Mouse (Mus musculus): ENCODE data around the gene Kcng3.

Gene Kcng3

DNA sequence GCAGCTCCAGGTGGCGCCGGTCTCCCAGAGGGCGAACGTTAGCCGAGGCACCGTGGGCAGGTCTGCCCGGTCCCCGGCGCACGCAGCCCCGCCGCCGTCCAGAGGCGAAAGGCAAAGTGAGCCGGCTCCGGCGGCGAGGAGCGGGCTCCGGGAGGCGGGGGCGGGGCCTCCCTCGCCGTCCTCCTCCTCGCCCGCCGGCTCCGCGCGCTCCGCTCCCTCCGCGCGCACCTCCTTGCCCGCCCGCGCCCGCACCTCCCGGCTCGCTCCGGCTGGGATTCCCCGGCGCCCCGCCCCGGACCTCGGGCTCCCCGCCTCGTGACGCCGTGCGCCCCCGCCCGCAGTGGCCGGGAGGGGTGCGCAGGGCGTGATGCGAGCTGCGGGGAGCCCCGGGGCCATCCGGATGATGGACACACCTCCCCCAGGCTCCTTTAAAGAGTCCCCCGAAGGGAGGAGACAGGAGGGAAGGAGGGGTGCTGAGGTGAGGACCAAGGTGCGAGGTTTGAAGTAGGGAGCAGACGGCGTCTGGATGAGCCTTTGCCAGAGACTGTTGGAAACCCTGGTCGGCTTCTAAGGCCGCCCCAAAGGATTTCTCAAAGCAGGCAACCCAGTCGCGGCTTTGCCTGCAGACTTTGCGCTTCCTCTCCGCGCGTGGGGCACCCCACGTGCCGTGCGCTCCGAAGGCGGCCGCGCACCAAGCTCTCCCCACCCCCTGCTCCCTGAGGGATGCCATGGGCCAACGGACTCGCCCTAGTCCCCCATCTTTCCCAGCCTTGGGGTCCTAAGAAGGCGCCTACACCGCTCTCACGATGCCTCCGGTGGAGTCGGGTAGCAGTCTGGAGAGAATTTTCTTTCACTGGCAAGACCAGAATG is at the start of gene Kcng3:
Gene Kcng3, minus strand, starts transcription at position 113 of the 870 bp plus-strand sequence.
- peak; percentile 31 for DNase-seq (ENCODE audit: low spot score)

DNA sequence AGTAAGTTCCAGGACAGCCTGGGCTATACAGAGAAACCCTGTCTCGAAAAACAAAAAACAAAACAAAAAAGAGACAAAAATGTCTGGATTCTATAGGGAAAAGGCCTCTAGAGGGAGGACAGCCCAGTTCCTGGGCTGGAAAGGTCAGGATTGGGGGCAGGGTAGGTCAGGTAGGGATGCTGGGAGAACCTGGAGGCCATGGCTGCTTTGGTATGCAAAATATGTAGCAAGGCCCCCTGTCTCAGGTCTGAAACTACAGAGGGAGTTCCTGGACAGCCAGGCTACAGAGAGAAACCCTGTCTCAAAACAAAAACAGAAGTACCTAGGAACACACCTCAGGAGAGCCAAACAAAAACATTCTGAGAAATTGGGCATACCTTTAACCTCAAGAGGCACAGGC is 45.7 kb upstream of the Kcng3 start:
- no peak for DNase-seq (ENCODE audit: low spot score)

DNA sequence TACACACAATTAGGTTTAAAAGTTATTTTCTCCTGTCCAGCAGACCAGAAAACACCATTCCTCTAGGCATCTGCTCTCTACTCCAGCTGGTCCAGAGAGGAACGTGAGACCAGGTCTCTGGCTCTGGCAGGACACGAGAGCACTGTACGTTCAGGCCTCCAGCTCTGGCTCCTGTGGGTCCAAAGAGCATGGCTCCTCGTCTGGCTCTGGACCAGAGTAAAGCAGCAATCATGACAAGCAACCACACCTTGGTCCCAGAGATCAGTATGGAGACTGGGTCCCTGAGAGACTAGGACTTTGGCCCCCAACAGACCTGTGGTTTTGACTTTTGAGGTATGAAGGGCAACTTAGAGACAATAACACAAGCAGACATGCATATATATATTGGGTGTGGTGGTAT is 41.0 kb upstream of the Kcng3 start:
- no peak for DNase-seq (ENCODE audit: low spot score)

DNA sequence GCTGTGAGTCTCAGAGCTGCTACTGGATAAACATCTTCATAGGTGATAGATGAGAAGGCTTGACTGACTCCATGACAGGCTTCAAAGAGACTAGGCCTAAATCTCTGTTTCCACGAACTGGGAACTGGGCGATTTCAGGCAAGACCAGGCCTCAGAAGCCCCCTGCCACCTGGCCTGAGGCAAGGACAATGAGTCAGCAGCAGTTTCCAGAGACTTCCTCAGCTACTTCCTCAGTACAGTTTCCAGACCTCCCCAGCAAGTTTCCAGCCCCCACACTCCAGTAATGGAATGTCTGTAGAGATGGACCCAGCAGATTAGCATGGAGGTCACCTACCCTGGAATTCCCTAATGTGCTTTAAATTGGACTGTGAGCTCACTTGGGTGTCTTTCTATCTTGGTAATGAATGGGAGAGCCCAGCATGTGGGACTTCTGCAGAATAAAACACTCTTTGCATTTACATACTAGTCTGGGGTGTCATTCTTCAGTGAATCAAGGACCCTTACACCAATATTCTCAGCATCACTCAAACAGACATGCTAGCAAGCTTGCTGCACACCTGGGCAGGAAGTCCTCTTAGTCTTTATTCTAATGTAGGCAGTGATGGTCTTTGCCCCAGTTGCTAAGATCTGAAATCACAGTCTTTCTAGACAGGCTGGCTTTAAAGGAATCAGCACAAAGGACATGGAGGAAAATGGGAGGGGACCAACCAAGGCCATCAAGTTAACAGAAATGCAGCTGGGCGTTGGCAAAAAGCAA is 36.4 kb upstream of the Kcng3 start:
- DNase-seq (ENCODE audit: low spot score) = no peak

DNA sequence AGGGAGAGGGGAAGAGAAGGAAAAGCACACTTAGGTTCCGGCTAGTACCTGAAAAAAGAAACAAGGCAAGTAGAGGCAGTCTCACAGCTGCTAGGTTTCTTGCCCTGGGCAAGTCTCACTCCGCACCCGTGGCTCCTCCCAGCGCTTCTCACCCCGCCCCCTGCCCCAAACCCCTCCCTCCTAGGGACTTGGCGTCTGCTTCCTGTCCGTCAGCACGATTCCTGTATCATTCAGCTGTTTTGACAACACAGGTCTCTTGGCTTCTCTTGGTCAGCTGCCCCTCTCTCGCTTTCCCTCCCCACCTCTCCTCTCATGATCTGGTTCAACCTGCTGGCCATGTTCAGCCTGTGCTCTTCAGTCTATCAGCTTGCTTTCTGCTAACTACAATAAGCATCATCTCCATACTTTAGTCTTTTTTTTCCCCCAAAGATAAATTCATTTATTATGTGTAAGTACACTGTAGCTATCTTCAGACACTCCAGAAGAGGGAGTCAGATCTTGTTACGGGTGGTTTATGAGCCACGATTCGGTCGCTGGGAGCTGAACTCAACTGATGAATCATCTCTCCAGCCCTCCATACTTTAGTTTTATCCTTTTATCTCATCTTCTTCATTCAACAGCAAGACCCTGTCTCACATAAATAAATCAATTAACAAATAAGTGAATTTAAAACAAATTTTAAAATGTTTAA is 35.0 kb upstream of the Kcng3 start:
- DNase-seq (ENCODE audit: low spot score) = peak; percentile 74

DNA sequence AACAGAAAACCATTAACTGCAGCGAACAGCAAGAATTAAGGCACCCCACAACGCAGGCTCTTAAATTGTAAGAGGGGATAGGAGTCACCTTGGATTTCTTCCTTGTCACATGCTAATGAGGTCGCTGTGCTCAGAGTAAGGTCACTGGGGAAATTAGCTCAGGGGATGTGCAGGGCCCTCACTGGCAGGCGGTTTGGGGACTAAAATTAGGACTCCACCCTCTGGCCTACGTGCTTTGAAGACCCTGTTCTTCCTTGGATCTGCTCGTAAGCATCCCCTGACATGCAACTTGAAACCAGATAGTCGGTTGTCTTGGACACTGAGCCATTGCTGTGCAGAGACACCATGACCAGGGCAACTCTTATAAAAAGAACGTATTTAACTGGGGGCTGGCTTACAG is 33.1 kb upstream of the Kcng3 start:
- DNase-seq (ENCODE audit: low spot score) = no peak

DNA sequence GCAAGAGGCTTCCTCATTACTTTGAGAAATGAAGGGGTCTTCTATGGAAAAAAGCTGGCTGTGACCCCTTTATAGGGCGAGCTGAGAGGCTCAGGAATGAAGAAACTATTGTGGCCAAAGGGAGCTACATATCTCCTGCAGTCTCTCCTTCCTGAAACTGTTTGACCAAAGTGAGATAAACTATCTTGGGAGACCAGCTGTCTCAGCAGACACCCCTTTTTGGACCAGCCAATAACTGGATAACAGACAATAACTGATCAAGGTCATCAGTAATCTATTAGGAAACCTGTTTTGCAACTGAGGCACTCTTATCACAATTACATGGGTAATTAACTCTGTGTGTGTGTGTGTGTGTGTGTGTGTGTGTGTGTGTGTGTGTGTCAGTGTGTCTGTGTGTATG is 27.2 kb upstream of the Kcng3 start:
- no peak for DNase-seq (ENCODE audit: low spot score)

DNA sequence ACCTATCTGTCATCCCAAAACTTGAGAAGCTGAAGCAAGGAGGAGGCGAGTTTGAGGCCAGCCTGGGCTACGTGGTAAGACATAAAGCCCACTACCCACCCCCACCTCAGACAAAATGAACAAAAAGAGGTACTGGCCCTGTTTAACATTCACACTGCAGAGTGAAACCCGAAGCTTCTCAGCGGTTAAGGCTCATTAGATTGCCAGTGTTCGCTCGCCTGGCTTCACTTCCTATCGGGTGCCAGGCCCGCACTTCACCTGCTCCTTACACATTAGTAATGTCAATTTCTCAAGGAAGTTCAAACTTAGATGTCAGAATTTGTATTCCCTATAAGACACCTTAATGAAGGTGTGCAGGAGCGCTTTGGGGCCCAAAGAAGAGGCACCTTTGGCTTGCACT is 25.7 kb upstream of the Kcng3 start:
- DNase-seq (ENCODE audit: low spot score) = no peak

DNA sequence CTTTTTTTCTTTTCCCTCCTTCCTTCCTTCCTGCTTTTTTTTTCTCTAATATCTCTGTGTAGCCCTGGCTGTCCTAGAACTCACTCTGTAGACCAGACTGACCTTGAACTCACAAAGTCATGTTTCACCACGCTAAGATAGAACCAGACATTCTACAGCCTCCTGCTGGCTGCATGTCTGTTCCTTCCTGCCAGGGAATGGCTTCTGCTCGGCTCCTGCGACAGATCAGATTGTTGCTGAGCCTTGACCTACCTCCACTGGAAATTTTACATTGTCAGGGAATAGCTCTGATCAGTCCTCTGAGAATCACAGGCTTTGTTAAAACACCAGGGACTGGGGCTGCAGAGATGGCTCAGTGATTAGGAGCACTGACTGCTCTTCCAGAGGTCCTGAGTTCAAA is 24.0 kb upstream of the Kcng3 start:
- no peak for DNase-seq (ENCODE audit: low spot score)

DNA sequence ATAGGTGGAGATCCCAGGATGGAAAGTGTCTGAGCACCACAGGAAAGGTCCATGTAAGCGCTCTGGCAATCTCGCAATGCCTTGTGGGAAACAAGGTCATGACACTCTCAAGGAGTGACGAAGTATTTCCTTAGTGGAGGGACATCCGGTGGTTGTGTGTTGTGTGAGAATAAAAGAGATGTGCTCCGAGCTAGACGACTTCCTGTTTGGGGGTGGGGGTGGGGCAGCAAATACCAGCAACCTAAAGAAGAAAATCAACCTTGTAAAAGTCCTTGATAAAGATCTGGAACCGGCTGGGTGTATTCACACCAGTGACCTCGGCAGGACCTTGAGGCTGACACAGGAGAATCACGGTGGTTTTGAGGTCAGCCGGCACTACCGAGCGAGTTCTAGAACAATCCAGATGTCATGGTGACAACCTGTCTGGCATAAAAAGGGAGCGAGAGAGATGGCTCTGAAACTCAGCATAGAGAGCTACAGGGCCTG is 23.0 kb upstream of the Kcng3 start:
- DNase-seq (ENCODE audit: low spot score) = no peak

DNA sequence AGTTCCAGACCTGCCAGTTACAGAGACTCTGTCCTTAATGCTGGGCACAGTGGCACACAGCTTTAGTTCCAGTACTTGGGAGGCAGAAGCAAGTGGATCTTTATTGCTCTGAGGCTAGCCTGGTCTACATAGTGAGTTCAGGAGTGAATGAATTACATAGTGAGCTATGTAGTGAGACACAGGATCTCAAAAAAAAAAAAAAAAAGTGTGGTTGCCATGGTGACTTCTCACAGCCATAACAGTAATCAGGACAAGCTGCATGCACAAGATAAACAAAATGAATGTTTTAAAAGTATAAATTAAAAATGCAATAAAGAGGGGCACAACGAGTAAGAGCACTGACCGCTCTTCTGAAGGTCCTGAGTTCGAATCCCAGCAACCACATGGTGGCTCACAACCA is 21.9 kb upstream of the Kcng3 start:
- no peak for DNase-seq (ENCODE audit: low spot score)

DNA sequence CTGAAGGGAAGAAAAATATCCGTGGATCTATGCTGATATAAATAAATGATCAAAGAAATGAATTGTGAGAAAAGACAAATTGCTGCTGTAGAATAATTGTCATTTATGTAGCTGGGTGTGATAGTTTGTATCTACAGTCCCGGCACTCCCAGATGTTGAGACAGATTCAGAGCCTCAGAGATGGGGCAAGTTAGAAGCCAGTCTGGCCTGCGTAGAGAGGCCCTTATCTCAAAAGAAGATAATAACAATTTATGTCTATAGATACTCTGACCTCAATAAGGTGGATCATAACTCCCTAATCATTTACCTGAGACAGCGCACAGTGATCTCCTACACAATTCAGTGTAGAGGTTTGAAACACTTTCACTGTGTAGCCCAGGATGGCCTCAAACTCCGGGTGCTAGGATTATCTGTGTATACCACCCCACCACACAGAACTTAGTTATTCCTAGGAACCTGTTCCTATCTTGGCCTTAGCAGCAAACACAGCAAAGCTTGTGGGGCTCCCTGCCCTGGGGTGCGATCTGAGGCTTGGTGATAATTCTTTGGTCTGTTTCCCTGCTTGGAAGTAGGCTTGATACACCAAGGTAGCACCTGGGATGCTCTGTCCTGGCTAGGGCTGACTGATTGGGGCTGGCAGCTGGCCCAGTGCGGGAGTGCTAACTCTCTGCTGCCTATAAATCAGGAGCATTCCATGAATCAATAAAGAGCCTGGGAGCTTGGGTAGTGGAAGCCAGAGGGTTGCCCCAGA is 19.4 kb upstream of the Kcng3 start:
- no peak for DNase-seq (ENCODE audit: low spot score)

DNA sequence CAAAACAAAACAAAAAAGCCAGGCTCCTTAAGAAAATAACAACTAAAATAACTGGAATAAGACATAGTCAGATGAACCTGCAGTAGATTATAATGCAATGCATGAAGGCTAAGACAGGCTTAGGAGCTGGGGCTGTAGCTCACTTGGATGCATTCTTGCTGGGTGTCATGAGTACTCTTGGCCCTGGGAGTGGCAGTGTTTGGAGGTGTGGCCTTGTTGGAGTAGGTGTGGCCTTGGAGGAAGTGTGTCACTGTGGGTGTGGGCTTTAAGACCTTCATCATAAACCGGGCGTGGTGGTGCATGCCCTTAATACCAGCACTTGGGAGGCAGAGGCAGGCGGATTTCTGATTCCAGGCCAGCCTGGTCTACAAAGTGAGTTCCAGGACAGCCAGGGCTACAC is 18.3 kb upstream of the Kcng3 start:
- DNase-seq (ENCODE audit: low spot score) = no peak

DNA sequence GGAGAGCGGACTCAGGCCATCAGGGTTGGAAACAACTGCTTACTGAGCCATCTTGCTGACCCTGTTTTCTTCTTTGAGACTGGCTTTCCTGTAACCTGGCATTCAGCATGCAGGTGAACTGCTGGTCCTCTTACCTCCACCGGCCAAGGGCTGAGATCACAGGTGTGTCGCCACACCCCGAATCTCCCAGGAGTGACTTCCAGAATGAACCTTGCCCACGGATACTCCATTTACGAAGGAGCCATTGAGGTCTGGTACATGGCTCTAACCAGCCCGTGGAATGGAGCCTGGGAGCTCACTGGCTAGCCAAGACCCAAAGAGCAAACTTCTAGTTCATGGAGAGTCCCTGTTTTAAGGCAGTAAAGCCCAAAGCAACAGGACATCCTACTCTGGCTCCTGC is 15.7 kb upstream of the Kcng3 start:
- DNase-seq (ENCODE audit: low spot score) = no peak

DNA sequence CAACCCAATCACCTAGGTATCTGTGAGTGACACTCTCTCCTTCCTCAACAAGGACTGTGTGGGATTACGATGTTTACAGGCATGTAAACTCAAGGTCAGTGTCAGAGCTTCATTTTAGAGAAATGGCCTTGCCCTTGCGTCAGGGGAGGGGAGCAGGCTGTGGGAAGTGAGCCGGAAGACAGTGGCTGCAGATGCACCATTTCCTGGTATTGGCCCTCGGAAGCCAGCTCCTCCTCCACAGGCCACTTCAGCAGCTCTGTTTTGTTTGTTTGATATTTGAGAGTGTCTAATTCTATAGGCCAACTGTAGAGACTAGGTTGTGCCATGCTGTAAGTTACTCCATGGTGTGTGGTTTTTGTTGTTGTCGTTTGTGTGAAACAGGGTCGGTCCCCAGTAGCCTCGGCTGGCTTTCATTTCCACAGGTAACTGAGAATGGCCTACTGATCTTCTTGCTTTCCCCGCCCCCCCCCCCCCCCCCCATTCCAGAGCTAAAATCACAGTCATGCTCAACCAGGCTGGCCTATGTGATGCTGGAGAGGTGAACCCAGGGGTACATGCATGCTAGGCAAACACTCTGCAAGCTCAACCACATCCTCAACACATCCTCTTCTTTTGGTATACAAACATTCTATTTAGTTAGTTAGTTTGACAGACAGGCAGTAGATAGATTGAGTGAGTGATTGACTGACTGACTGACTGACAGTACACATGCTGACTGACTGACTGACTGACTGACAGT is 14.9 kb upstream of the Kcng3 start:
- DNase-seq (ENCODE audit: low spot score) = no peak

DNA sequence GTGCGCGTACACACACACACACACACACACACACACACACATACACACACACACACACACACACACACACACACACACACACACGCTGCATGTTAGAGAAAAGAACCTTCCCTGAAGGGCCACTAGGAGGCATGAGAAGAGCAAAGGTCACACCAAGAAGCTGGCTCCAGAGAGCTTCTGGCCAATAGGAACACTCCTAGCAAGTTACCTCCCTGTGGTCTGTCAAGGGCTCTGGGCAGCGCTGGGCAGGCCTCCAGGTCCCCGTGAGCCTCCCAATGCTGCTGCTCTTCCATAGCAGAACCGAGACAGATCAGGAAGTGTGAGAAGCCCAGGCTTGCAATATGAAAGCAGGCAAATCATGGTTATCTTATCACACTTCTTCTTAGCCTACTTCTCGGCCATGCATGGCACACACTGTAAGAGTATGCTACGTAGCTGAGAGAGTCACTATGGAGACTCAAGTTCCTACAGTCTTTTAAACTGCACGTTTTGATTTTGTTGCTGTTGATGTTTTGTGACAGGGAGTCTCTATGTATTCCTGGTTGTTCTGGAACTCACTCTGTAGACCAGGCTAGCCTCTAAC is 13.6 kb upstream of the Kcng3 start:
- DNase-seq (ENCODE audit: low spot score) = peak; percentile 69

DNA sequence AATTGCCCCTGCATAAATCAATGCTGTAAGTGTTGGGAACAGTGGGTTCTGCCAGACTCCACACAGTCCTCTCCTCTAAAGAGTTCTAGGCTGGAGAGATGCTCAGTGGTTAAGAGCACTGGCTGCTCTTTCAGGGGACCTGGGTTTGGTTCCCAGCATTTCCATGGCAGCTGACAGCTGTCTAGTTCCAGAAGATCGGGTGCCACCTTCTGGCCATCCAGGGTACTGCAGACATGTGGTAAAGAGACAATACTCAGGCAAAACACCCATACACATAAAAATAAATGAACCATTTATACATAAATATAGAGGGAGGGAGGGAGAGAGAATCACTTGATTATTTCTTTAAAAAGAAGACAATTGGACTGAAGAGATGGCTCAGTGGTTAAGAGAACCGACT is 5.7 kb upstream of the Kcng3 start:
- DNase-seq (ENCODE audit: low spot score) = no peak

DNA sequence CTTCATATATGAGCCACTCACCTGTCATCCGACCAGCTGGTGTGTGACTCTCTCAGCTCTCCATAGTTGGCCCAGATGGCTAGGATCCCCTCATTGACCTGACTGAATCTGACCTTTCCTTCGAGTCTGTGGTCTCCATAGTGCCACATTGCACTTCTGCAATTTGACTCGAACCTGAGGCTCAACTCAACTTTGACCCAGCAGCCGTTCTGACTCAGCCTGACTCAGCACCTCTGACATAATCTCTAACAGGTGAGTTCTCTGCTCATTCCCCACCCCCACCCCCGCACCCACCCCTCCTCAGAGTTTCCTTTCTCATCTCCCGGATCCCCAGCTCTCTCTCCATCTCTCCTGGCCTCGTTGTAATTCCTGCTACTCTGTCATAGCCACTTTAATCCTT is 4.7 kb upstream of the Kcng3 start:
- DNase-seq (ENCODE audit: low spot score) = no peak

DNA sequence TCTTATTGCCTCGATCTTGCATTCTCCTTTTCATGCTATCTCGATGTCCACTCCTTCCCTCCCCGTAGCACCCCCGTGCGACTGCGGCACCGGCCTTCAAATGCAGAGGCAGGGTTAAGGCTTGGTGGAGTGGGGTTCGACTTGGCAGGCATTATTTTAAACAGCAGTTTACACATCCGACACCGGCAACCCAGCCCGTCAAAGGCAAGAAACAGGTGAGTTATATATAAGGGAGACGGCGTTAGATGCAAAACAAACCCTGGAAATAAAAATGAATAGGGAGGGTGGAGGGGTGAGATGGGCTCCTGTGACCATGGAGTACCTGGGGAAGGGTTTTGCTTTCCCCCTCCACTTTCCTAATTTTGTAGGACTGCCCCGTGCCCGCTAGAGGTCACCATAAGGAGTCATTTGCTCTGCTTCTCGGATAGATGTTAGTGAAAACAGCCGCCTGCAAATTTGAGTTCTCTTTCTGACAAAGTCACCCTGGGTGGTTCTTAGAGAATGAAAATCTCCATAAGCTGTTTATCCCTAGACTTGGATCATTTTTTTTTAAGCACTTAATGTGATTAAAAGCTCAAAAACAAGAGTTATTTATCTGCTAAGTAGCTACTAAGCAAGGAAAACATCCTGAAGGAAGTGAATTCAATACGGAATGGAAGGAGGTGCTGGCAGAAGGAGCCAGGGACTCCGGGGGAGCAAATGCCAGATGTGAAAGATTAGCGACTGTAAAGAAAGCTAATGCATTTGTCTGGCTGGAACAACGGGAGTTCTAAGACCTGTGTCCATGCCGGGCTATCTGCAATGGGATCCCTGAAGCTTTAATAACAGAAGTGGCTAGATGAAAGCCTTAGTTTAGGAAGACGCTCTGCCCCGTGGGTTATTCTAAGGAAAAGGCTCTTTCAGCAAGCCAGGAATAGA is 1.2 kb upstream of the Kcng3 start:
- DNase-seq (ENCODE audit: low spot score) = peak; percentile 52
